Mouse (Mus musculus): ENCODE data around the gene Zfp646.
"Not testable (repeated sequence)": the region's sequence is repeated elsewhere in the genome, so short reads cannot be mapped to it uniquely, and the experiment has no call there.

The Zfp646 gene

GRCm38 (mm10) chr7:127880431-127880830 lies 4.4 kb downstream of the Zfp646 start:
- no peak for DNase-seq (ENCODE audit: low read depth, low spot score)

DNA sequence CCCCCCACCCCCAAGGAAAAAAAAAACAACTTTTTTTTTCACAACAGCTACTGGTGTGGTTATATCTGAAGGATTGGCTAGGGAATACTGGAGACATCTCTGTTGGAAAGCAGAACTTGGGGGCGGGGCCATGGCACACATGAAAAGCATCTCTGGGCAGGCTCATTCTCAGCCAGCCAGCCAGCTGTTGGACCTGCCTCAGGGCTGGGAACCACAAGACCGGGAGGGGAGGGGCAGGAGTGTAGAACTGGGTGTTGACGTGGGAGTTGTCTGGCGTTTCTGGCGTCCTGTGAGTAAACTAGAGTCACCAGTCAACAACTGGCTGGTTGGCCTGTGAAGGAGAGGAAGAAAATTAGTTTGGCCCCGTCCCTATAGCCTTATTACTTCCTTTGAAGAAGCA lies 9.9 kb downstream of the Zfp646 start:
- DNase-seq (ENCODE audit: low read depth, low spot score): peak; percentile 63

DNA sequence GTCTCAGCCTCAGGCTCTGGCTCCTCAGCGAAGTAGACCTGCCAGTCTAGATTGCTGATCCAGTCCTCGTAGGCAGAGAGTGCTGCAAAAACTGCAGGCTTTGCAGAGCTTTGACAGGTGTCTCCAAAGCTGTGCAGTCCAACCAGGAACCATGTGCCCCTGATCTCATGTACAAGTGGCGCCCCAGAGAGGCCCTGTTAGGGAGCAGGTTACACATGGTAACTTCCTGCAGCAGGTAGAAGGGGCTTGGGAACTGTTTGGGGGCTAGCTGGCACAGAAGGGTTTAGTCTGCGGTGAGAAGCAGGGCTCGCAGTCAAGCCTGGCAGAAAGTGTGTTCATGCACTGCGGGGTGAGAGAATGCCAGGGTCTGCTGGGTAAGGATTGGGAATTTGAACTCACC lies 10.5 kb downstream of the Zfp646 start:
- DNase-seq (ENCODE audit: low read depth, low spot score): no peak

DNA sequence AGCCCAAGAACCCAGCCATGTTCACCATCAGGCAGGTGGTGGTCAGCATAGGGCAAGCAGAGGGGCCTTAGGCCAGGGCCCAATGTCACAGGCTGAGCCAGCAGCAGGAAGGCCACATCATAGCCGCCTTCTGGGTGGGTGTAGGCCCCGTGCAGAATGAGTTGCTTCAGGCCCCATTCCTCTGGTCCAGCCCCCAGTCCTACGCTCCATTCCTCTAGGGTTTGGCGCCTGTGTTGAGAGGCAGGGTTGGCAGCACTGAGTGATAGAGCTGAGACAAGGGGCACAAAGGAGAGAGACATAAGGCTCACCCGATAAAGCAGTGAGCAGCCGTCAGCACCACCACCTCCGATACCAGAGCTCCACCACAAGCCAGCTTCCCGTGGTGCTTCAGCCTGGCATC lies 11.2 kb downstream of the Zfp646 start:
- DNase-seq (ENCODE audit: low read depth, low spot score): no peak

DNA sequence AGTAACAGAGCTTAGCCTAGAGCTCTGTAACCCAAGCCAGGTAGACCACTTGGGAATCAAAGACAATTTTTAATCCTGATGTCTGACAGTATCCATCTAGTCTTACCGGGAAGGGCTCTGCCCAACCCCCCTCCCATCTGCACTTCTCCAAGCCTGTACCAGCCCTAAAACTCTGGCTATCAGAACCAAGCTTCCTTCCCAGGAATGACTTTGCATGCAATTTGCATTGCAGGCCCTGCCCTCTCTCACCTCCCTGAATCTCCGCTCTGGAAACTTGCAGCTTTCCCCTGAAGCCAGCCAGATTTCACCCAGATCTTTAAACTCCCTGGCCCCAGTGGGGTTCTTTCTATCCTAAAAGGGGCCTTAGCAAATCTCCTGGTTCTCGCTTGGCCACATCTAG lies 11.8 kb downstream of the Zfp646 start:
- DNase-seq (ENCODE audit: low read depth, low spot score): no peak

DNA sequence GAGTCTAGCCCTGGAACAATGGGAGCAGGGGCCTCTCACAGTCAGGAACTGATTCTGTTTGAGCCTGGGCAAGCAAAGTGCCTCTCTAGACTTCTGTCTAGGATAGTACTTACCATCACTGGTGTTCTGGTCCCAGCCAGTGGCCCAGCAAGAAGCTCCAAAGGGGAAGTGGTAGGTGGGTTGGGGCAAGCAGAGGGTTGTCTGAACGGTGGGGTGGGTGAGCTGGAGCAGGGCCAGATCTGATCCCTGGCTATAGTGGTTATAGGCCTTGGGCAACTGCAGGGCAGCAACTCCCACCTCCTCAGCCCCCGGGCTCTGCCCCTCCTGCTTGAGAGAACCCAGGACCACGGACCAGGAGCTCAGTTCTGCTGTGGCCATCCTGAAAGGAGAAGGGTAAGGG lies 12.8 kb downstream of the Zfp646 start:
- no peak for DNase-seq (ENCODE audit: low read depth, low spot score)

- DNase-seq (ENCODE audit: low read depth, low spot score): no peak
These were observed 14.8 kb downstream of the Zfp646 start, which contains the start of gene Prss53 for GRCm38 (mm10) chr7:127890798-127891197. TSS of gene Prss53 (minus strand) at chr7:127890970.

DNA sequence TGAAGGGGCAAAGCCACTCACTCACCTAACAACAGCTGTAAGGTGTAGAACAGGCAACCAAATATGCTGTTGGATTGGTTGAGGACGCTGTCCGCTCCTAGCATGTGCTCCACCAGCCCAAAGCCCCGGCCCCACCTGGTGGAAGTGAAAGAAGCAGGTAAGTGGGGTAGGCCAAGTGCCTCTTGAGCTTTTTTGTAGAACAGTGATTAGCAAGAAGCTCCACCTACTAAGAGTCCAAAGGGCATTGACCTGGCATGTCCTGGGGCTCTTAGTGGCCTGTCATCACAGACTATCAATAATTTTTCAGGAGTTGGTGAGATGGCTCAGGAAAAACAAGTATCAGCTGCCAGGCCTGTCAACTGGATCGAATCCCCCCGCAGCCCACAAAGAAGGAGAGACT lies 18.5 kb downstream of the Zfp646 start:
- DNase-seq (ENCODE audit: low read depth, low spot score): no peak

- peak; percentile 93 for DNase-seq (ENCODE audit: low read depth, low spot score)
These were observed 19.4 kb downstream of the Zfp646 start, which contains the start of the genes Gm21974 and Vkorc1 for GRCm38 (mm10) chr7:127895442-127895841. TSS of gene Gm21974 (minus strand) at chr7:127895454. TSS of gene Vkorc1 (minus strand) at chr7:127895617.

GRCm38 (mm10) chr7:127895891-127896290 lies 19.9 kb downstream of the Zfp646 start:
- DNase-seq (ENCODE audit: low read depth, low spot score): not testable (repeated sequence)

DNA sequence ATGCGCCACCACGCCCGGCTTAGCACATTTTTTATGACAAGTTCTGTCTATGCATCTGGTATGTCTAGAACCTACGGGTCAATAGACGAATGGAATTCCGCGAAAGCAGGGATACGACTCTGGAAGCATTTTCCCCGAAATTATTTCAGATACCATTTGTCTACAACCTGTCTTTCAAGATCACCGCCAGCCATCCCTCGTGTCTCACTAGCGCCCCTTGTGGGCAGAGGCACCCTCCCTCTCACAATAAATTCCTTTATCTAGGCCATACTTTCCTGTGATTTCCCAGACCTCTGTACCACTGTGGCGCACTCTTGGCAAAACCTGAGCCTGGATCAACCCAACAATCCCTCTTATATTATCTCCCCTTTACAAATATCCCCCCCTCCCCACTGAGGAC lies 20.4 kb downstream of the Zfp646 start:
- DNase-seq (ENCODE audit: low read depth, low spot score): no peak

DNA sequence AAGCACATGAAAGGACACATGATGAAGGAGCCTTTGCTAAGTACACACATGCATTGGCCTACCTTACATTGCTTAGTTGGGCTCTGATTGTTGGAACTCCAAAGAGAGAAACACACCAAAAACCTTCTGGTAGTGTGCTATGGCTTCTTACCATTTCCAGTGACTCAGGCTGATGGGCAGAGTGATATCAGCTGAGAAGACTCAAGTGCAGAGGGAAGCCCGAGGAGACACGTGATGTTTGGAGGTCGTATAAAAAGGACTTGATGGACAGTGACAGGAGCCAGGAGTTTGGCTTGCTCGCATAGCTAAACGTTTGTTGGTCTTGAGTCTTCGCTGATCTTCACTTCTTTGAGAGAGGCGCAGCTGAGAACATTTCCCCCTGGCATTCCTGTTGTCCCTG lies 21.5 kb downstream of the Zfp646 start:
- DNase-seq (ENCODE audit: low read depth, low spot score): no peak

GRCm38 (mm10) chr7:127898179-127898956 lies 22.3 kb downstream of the Zfp646 start:
- DNase-seq (ENCODE audit: low read depth, low spot score): no peak

DNA sequence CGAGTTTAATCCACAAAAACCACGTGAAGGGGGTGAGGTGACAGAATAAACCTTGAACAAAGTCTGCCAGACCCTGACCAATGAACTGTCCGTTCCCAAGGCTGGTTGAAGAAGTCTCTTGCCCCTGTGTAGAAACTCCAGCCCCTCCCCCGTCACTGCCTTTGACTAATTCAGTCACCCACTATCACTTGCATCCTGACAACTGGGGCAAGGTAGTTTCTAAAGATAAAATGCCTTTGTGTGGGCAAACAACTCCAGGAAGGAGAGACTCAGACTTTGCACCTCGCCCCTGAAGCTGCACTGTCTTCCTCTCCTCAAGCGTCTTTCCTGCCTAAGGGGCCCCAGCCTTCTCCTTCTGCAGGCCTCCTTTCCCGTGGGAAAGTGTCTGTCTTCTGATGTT lies 24.0 kb downstream of the Zfp646 start:
- DNase-seq (ENCODE audit: low read depth, low spot score): no peak

- no peak for DNase-seq (ENCODE audit: low read depth, low spot score)
These were observed 25.8 kb downstream of the Zfp646 start for GRCm38 (mm10) chr7:127901772-127902171.

GRCm38 (mm10) chr7:127903971-127904796 lies 28.2 kb downstream of the Zfp646 start, which contains the start of gene Bckdk:
TSS of gene Bckdk (plus strand) at chr7:127904082.
- peak; percentile 65 for DNase-seq (ENCODE audit: low read depth, low spot score)

- no peak for DNase-seq (ENCODE audit: low read depth, low spot score)
These were observed 31.9 kb downstream of the Zfp646 start for GRCm38 (mm10) chr7:127907939-127908338.

DNA sequence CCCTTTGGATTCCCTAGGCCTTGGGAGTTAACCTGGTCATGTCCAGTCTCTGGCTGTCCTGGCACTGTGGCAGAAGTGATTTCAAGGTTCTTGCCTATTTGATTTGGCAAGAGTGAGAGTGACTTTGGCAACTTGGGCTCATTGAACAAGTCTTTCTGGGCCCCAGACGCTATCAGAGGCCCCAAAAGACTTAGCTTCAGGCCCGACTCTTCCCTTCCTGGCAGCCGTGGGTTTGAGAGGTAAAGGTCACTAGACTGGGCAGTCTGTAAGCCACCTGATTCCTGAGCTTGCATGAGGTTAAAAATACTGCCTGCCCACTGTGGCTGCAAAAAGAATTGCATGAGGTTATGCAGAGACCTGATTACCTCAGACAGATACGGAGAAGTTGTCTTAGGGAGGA lies 32.6 kb downstream of the Zfp646 start:
- DNase-seq (ENCODE audit: low read depth, low spot score): peak; percentile 83

DNA sequence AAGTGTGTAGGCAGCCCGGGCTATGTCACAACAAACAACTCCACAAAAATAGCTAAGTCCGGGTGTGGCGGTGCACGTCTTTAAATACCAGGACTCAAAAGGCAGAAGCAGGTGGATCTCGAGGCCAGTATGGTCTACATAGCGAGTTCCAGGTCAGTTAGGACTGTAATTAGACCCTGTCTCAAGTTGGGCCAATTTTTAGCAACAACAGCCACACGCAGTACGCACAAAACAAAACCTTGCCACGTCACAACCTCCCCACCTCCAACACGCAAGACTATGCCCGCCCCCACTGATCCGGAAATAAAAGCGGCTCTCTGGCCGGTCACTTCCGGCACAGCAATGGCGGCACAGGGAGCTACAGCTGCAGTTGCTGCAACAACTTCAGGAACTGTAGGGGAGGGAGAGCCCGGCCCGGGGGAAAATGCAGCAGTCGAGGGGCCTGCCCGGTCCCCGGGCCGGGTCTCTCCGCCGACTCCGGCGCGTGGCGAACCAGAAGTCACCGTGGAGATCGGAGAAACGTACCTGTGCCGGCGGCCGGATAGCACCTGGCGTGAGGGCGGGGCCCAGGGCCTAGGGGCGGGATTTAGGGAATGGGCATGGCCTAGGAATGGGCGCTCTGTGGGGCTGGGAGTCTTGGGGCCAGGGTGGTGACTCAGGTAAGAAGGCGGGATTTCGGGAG lies 36.3 kb downstream of the Zfp646 start, which contains the start of gene Kat8:
Gene Kat8, plus strand, starts transcription at position 327 of the 682 bp plus-strand sequence.
- peak; percentile 91 for DNase-seq (ENCODE audit: low read depth, low spot score)

DNA sequence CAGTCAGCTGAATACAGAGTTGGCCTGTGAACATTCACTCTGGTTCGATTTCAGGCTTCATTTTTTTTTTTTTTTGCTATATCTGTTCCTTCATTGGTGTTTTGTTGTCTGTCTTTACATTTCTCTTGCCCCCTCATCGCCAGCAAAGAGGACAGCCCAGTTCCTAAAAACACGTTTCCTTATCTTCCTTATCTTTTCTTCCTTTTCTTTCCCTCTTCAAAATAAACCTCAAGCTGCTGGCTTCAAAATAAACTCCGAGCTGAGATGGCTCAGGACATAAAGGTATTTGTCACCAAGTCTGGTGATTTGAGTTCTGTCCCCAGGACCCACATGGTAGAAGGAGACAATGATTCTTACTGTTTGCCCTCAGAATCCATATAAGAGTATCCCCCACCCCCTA lies 36.9 kb downstream of the Zfp646 start:
- no peak for DNase-seq (ENCODE audit: low read depth, low spot score)

- no peak for DNase-seq (ENCODE audit: low read depth, low spot score)
These were observed 39.3 kb downstream of the Zfp646 start for GRCm38 (mm10) chr7:127915293-127915692.

- no peak for DNase-seq (ENCODE audit: low read depth, low spot score)
These were observed 42.2 kb downstream of the Zfp646 start for GRCm38 (mm10) chr7:127918203-127918602.
